Mouse (Mus musculus) midbrain, embryonic 12.5 days (tissue): ENCODE measurements around the gene Cdkl3. TPM values are rescaled to one million over a fixed set of nuclear protein-coding genes. Genes with fewer than 3 reads are reported as not detected.
A peak's percentile ranks its signal among the peaks of the same experiment; 100 is the strongest.

Experiments used
- ATAC-seq: fragments of 200-750 bp; cut with Nextera tagmentation; 2 replicates; pipeline ENCODE4 v1.8.0; 2017; ENCODE audit warnings: low read depth, moderate TSS enrichment, moderate library complexity; ENCODE audit not compliant: low FRiP score
- H3K27ac ChIP-seq: fragments of 300-500 bp; sonication (generic); replicated peaks from 2 replicates; pipeline ENCODE4 v1.5.1; 2016; ENCODE audit warnings: mild to moderate bottlenecking
- H3K27me3 ChIP-seq: fragments of 300-500 bp; sonication (generic); 2 replicates; pipeline ENCODE4 v1.6.1; 2016; ENCODE audit warnings: mild to moderate bottlenecking
- H3K36me3 ChIP-seq: fragments of 300-500 bp; sonication (generic); 2 replicates; pipeline ENCODE4 v1.6.1; 2016
- H3K4me1 ChIP-seq: fragments of 300-500 bp; sonication (generic); 2 replicates; pipeline ENCODE4 v1.6.1; 2016
- H3K4me2 ChIP-seq: fragments of 300-500 bp; sonication (generic); replicated peaks from 2 replicates; pipeline ENCODE4 v1.6.1; 2016; ENCODE audit warnings: mild to moderate bottlenecking, moderate library complexity
- H3K4me3 ChIP-seq: fragments of 300-500 bp; sonication (generic); 2 replicates; pipeline ENCODE4 v1.5.1; 2016; ENCODE audit warnings: mild to moderate bottlenecking
- H3K9ac ChIP-seq: fragments of 300-500 bp; sonication (generic); replicated peaks from 2 replicates; pipeline ENCODE4 v1.6.1; 2016; ENCODE audit warnings: mild to moderate bottlenecking, moderate library complexity
- H3K9me3 ChIP-seq: fragments of 300-500 bp; sonication (generic); 2 replicates; pipeline ENCODE4 v1.6.1; 2016; ENCODE audit warnings: mild to moderate bottlenecking
- WGBS: fragments of 180-500 bp; shearing (Covaris S2); methylation state at CpG from one replicate; pipeline ENCODE4 v1.1.7; 2016; 5-methylcytosine and 5-hydroxymethylcytosine counted together
- polyA plus RNA-seq: library from polyadenylated mRNA; unstranded; fragments of >200 nt; fragmentation: Nextera tagmentation; extraction: Ambion mirVana; gene quantifications from 2 replicates; pipeline ENCODE4 v1.2.1, GENCODE M21; 2016

Gene Cdkl3
- polyA plus RNA-seq, result 17.2 and 17.9 TPM in 2 replicates

DNA sequence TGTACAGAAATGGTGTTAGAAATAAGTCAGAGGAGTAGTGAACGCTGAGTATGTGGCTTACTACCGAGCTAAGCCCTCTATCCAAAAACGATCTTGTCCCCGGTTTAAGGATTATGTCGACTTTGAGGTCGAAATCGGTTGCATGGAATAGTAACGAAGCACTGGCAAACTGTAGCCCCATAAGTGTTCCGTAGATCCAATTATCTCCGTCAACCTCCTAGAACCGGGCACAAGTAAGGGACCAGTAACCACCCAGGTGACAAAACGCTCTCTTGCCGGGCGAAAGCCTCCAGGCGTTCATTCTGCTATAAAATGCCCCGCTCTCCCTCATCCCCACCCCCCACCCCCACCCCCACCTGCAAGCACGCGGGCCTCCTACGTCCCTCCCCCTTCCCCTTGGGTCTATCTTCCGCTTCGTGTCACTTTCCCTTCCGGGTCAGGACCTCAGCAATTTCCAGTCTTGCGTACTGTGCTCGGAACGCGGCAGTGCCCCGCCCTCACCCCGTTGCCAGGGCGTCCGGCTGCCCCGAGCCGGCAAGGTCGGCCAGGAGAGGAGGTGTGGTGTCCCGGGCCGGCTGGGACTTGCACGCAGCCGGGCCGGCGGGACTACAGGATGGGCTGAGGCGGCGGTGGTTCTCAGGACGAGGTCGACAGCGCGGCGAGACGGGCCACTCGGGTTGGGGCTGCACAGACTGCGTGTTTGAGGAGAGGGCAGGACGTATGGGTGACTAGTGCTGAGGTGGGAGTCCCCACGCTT, at the start of gene Cdkl3:
Gene Cdkl3, plus strand, starts transcription at position 450 of the 757 bp plus-strand sequence.
- peak within 1 kb of the TSS; percentile 89 for H3K27ac ChIP-seq
- peak; percentile 89 for ATAC-seq
- peaks cover 28% of the 10 kb centered on the region for H3K4me1 ChIP-seq
- H3K4me2 ChIP-seq, result peak within 1 kb of the TSS; percentile 67
- 0 out of 2 replicates have a peak, but pooled peaks cover 4% of the 10 kb centered on the region for H3K36me3 ChIP-seq
- no peaks in the 10 kb centered on the region for H3K27me3 ChIP-seq
- H3K9ac ChIP-seq, result peak within 1 kb of the TSS; percentile 82
- H3K9me3 ChIP-seq, result no peaks in the 10 kb centered on the region
- WGBS, result under 1% methylated on average over 51 of the region's 51 CpGs
- peak within 1 kb of the TSS; percentile 83 for H3K4me3 ChIP-seq

DNA sequence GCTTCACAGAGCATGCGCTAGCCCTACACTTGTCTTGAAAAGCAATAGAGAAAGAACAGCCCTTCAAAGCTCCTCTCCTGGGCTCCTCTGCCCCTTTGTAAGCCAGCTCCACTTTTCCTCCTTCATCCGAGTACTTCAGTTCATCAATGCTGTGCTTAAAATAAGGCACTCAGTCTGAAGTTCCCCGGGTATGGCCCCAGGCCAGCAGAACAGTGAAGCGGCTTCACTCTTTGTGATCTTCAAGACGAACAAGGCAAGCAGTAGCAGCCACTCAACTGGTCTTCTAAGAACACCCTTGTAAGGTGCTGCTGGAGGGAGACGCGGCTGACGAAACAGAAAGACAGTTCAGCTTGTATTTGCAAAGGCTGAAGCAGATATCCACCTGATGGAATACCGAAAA, 47.9 kb upstream of the Cdkl3 start:
- WGBS, result 82% methylated on average over 9 of the region's 9 CpGs
- no peaks in the 10 kb centered on the region for H3K4me1 ChIP-seq
- no peak overlapping the region for H3K27ac ChIP-seq
- ATAC-seq, result no peak
- H3K9ac ChIP-seq, result no peak overlapping the region
- H3K9me3 ChIP-seq, result no peaks in the 10 kb centered on the region
- no peak overlapping the region for H3K4me3 ChIP-seq
- no peaks in the 10 kb centered on the region for H3K27me3 ChIP-seq
- H3K36me3 ChIP-seq, result no peaks in the 10 kb centered on the region
- H3K4me2 ChIP-seq, result no peak overlapping the region

DNA sequence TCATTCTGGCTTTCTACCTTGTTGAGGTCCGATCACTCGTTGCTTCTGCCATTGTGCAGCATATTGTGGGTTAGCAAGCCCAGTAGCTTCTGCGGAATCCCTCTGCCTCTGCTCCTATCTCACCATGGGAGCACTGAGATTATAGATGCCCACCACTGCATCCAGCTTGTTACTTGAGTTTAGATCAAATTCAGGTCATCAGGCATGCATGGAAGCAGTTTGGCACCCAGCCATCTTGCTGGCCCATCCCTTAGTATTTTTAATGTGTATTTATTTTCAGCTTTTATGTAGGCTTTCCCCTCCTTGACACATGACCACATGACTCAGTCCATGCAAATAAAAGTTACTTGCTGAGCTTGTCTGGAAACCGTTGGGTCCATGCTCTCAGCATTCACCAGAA, 46.3 kb upstream of the Cdkl3 start:
- 91% methylated on average over 4 of the region's 4 CpGs for WGBS
- Histone ChIP-seq H3K4me3 (no peak overlapping the region), H3K9ac (no peak overlapping the region), H3K4me1 (no peaks in the 10 kb centered on the region), H3K27me3 (no peaks in the 10 kb centered on the region), H3K4me2 (no peak overlapping the region), H3K9me3 (no peaks in the 10 kb centered on the region), H3K36me3 (no peaks in the 10 kb centered on the region), H3K27ac (no peak overlapping the region)
- ATAC-seq, result no peak

DNA sequence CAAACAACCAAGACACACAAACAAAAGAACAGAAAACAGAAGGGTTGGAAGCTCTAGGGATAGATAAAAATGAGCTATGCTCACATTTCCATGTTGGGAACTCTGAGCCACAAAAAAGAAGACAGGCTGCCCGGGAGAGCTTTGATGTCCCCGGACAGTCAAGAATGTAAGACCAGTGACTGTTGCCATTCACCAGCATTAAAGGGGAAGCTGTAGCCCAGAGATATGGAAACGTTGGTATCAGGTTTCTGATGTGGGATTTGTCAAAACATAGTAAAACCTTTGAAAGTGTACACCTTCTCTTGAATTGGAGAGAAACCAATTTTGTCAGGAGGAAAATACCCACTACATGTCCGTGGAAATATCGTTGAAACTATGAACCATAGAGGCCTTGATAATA, 44.5 kb upstream of the Cdkl3 start:
- ATAC-seq, result no peak
- no peaks in the 10 kb centered on the region for H3K36me3 ChIP-seq
- no peaks in the 10 kb centered on the region for H3K9me3 ChIP-seq
- H3K27ac ChIP-seq, result no peak overlapping the region
- no peaks in the 10 kb centered on the region for H3K27me3 ChIP-seq
- 87% methylated on average over 5 of the region's 5 CpGs for WGBS
- no peaks in the 10 kb centered on the region for H3K4me1 ChIP-seq
- H3K9ac ChIP-seq, result no peak overlapping the region
- H3K4me2 ChIP-seq, result no peak overlapping the region
- no peak overlapping the region for H3K4me3 ChIP-seq

DNA sequence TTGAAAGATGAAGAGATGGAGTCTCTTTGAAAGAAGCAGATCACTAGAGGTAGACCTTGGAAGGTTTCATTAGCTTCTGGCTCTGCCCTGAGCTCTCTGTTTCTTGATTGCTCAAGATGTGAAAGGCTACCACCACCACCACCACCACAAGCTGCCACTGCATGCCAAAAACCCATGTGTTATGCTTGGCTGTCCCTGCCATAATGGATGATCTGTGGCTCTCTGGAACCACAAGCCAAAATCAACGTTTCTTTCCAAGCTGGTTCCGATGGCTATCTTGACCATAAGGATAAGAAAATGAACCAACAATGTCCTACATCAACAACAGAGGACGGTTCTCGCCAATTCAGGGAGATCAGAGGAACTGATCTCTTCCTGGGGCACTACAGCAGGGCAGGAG, 44.0 kb upstream of the Cdkl3 start:
- Histone ChIP-seq H3K9me3 (no peaks in the 10 kb centered on the region), H3K36me3 (no peaks in the 10 kb centered on the region), H3K4me1 (no peaks in the 10 kb centered on the region), H3K4me3 (no peak overlapping the region), H3K9ac (no peak overlapping the region), H3K27ac (no peak overlapping the region), H3K27me3 (no peaks in the 10 kb centered on the region), H3K4me2 (no peak overlapping the region)
- 90% methylated on average over 4 of the region's 4 CpGs for WGBS
- no peak for ATAC-seq

DNA sequence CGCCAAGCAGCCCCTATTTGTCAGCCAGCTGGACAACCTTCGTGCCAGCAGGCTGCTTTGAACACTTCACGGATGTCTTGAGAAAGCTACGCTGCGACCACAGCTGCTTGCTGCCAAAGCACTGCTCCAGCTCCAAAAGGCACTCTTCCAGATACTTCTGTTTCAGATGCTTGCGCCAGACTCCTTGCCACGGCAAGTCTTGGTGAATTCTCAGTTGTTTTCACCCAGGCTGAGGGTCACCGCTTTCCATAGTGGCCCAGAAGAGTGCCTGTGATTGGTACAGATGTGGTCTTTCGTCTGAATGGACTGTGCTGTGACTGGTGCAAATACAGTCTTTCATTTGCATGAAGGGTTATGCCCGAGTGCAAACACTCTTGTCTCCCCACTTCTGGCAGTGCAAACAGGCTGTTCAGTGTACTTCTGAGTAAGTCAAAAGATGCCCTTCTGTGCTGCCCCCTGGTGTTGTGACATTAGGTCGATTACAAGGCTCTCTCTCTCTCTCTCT, 43.0 kb upstream of the Cdkl3 start:
- Histone ChIP-seq H3K4me3 (no peak overlapping the region), H3K4me1 (no peaks in the 10 kb centered on the region), H3K9ac (no peak overlapping the region), H3K36me3 (no peaks in the 10 kb centered on the region), H3K27me3 (no peaks in the 10 kb centered on the region), H3K9me3 (no peaks in the 10 kb centered on the region), H3K4me2 (no peak overlapping the region), H3K27ac (no peak overlapping the region)
- 73% methylated on average over 11 of the region's 11 CpGs for WGBS
- ATAC-seq, result no peak

DNA sequence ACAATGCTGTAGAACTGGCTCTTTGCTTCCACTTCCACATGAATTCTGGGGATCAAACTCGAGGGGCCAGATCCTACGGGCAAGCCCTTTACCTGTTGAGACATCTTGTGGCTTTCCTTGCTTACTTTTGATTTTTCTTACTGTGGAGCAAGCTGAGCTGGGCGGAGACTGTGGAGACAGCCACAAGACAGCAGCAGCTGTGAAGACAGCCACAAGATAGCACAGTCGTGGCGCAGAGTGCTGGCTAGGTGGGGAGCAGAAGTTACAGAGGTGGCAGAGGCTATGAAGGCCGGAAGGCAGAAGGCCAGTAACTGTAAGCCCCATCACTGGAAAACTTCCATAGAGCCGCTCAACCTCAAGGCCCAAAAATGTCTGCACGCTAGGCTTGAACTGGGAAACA, 42.3 kb upstream of the Cdkl3 start:
- ATAC-seq, result no peak
- Histone ChIP-seq H3K9me3 (no peaks in the 10 kb centered on the region), H3K4me3 (no peak overlapping the region), H3K9ac (no peak overlapping the region), H3K36me3 (no peaks in the 10 kb centered on the region), H3K4me1 (no peaks in the 10 kb centered on the region), H3K27me3 (no peaks in the 10 kb centered on the region), H3K4me2 (no peak overlapping the region), H3K27ac (no peak overlapping the region)
- 87% methylated on average over 8 of the region's 8 CpGs for WGBS

DNA sequence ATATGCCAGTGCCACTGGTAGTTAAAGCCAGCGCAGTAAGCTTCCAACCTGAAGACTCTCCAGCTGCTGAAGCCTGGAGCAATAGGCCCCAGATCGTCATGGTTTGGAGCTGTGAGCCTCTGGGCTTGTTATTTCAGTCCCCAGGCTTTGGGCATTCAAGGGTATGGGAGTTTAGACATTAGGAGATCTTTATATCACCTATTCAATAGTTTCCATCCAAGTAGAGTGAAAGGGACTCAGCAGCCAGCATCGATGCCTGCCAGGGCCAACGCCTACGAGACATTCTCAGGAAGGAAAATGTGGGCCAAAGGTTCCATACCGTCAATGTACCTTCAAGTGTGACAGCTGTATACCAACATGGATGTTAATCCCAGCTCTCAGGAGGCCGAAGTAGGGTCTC, 41.7 kb upstream of the Cdkl3 start:
- WGBS, result 86% methylated on average over 7 of the region's 7 CpGs
- Histone ChIP-seq H3K4me2 (no peak overlapping the region), H3K27me3 (no peaks in the 10 kb centered on the region), H3K4me1 (no peaks in the 10 kb centered on the region), H3K4me3 (no peak overlapping the region), H3K9ac (no peak overlapping the region), H3K9me3 (no peaks in the 10 kb centered on the region), H3K36me3 (no peaks in the 10 kb centered on the region), H3K27ac (no peak overlapping the region)
- ATAC-seq, result no peak

DNA sequence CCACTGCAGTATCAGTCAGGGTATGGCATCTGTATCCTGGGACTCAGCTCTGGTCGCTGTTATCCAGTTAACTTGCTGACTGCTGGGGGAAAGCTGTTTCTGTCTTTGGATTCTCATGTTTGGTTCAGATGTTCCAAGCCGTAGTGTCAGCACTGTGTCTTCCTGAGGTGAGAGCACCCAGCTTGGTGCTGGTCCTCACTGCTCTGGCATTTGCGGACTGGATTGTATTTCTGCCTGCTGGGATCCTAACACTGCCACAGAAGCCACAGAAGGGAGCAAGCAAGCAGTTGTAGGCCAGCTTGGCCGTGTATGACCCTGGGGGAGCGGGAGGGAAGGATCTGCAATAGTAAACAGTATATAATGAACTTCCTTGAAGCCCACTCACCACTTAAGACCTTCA, 37.4 kb upstream of the Cdkl3 start:
- H3K9ac ChIP-seq, result no peak overlapping the region
- H3K4me1 ChIP-seq, result peaks cover 10% of the 10 kb centered on the region
- WGBS, result 78% methylated on average over 5 of the region's 5 CpGs
- H3K4me2 ChIP-seq, result no peak overlapping the region
- H3K36me3 ChIP-seq, result peaks cover 22% of the 10 kb centered on the region
- no peak overlapping the region for H3K27ac ChIP-seq
- H3K4me3 ChIP-seq, result no peak overlapping the region
- no peaks in the 10 kb centered on the region for H3K27me3 ChIP-seq
- H3K9me3 ChIP-seq, result no peaks in the 10 kb centered on the region
- ATAC-seq, result no peak

DNA sequence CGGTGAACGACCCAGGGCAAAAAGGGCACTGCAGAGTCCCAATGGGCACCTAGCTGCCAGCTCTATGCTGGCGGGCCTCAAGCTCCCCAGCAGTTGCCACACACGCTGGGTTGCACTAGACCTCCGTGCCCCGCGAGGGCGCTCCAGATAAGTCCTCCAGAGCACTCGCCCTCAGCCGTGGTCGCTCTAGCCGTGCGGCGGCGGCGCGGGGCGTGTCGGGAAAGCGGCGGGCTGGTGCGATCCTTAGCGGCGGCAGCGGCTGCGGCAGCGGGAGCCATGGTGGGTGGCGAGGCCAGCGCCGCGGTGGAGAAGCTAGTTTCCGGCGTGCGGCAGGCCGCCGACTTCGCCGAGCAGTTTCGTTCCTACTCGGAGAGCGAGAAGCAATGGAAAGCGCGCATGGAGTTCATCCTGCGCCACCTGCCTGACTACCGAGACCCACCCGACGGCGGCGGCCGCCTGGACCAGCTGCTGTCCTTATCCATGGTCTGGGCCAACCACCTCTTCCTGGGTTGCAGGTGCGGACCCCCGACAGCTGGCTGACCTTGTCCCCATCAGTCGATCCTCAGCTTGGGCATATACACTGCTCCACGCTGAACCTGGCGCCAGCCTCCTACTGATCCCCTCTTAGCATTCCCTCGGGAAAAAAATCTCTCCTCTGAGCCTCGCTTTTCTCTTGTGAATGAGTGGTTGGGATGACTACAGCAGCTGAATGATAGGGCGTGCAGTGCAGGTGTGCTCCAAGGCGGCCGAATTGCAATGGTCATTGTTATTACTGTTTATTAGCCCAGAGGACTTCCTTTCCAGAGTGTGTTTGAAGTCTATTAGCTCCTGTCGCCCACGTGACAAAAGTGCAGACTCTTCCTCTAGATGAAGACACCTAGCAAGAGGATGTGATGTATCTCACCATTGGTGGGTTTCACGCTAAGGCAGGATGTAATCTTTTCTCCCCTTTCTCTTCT, 36.3 kb upstream of the Cdkl3 start, which contains the start of gene Cdkn2aipnl:
Gene Cdkn2aipnl, plus strand, starts transcription at position 219 of the 959 bp plus-strand sequence.
- ATAC-seq, result peak; percentile 96
- peaks cover 32% of the 10 kb centered on the region for H3K36me3 ChIP-seq
- H3K4me2 ChIP-seq, result peak within 1 kb of the TSS; percentile 92
- peak within 1 kb of the TSS; percentile 71 for H3K4me3 ChIP-seq
- 3% methylated on average over 63 of the region's 63 CpGs for WGBS
- H3K27ac ChIP-seq, result peak within 1 kb of the TSS; percentile 52
- H3K9ac ChIP-seq, result peak within 1 kb of the TSS; percentile 77
- no peaks in the 10 kb centered on the region for H3K27me3 ChIP-seq
- no peaks in the 10 kb centered on the region for H3K9me3 ChIP-seq
- peaks cover 10% of the 10 kb centered on the region for H3K4me1 ChIP-seq

DNA sequence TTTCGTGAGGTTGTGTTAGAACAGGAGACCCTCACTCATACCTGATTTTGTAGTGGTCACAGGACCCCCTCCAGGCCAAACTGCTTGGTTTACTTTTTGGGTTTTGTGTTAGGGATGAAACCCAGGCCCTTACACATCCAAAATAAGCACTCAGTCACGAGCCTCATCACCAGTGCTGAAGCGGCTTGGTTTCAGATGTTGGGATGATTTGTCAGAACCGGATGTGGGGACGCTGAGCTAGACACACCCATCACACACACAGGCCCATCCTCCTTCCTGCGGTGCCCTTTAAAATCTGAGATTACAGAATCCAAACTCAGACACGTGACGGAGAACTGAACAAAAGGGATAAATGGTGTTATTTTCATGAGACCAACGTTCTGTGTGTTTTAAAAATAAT, 35.1 kb upstream of the Cdkl3 start:
- H3K4me1 ChIP-seq, result peaks cover 10% of the 10 kb centered on the region
- peaks cover 42% of the 10 kb centered on the region for H3K36me3 ChIP-seq
- H3K27me3 ChIP-seq, result no peaks in the 10 kb centered on the region
- H3K9ac ChIP-seq, result no peak overlapping the region
- H3K4me2 ChIP-seq, result no peak overlapping the region
- H3K4me3 ChIP-seq, result no peak overlapping the region
- ATAC-seq, result no peak
- H3K9me3 ChIP-seq, result no peaks in the 10 kb centered on the region
- 94% methylated on average over 9 of the region's 9 CpGs for WGBS
- H3K27ac ChIP-seq, result no peak overlapping the region

DNA sequence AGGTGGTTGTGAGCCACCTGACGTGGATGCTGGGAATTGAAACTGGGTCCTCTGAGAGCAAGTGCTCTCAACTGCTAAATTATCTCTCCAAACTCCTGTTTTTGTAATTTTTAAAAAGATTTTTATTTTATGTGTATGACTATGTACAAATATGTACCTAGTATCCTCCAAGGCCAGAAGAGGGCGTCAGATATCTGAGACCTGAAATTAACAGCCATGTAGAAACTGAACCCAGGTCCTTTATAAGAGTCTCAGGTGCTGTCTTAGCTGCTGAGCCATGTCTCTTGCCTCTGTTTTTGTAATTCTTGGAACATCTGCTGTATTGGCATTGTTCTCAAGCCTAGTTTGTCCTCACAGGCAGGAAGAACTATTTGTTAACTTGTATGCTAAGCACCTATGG, 34.5 kb upstream of the Cdkl3 start:
- Histone ChIP-seq H3K27ac (no peak overlapping the region), H3K27me3 (no peaks in the 10 kb centered on the region), H3K4me3 (no peak overlapping the region), H3K4me2 (no peak overlapping the region), H3K9me3 (no peaks in the 10 kb centered on the region), H3K9ac (no peak overlapping the region), H3K4me1 (peaks cover 10% of the 10 kb centered on the region), H3K36me3 (peaks cover 46% of the 10 kb centered on the region)
- 93% methylated on average over 2 of the region's 2 CpGs for WGBS
- ATAC-seq, result no peak
